Mouse (Mus musculus) heart, postnatal 0 days (tissue): ENCODE measurements around the gene Nxpe3. TPM values are rescaled to one million over a fixed set of nuclear protein-coding genes. Genes with fewer than 3 reads are reported as not detected.
A peak's percentile ranks its signal among the peaks of the same experiment; 100 is the strongest.

Source experiments
- ATAC-seq: fragments of 200-750 bp; cut with Nextera tagmentation; 2 replicates; pipeline ENCODE4 v1.8.0; 2017; ENCODE audit warnings: low read depth, moderate number of reproducible peaks, moderate library complexity; ENCODE audit not compliant: insufficient read depth
- DNase-seq: peaks from one replicate; pipeline ENCODE4 v3.0.0-alpha.2; 2016; ENCODE audit warnings: low spot score
- H3K27ac ChIP-seq: fragments of 300-500 bp; sonication (generic); 2 replicates; pipeline ENCODE4 v1.5.1; 2014; ENCODE audit warnings: low read depth, mild to moderate bottlenecking
- H3K27me3 ChIP-seq: fragments of 300-500 bp; sonication (generic); 2 replicates; pipeline ENCODE4 v1.6.1; 2014; ENCODE audit warnings: low read length, mixed read lengths; ENCODE audit not compliant: control insufficient read depth, insufficient read depth
- H3K36me3 ChIP-seq: fragments of 300-500 bp; sonication (generic); replicated peaks from 2 replicates; pipeline ENCODE4 v1.6.1; 2014; ENCODE audit warnings: low read length, mixed read lengths; ENCODE audit not compliant: control insufficient read depth, insufficient read depth
- H3K4me1 ChIP-seq: fragments of 300-500 bp; sonication (generic); 2 replicates; pipeline ENCODE4 v1.6.1; 2014; ENCODE audit warnings: antibody characterized with exemption; ENCODE audit not compliant: control insufficient read depth, insufficient read depth
- H3K4me2 ChIP-seq: fragments of 300-500 bp; sonication (generic); 2 replicates; pipeline ENCODE4 v1.6.1; 2014; ENCODE audit warnings: low read depth, mild to moderate bottlenecking, low read length, moderate library complexity
- H3K4me3 ChIP-seq: fragments of 300-500 bp; sonication (generic); 2 replicates; pipeline ENCODE4 v1.5.1; 2014; ENCODE audit warnings: low read depth, low read length
- H3K9ac ChIP-seq: fragments of 300-500 bp; sonication (generic); replicated peaks from 2 replicates; pipeline ENCODE4 v1.6.1; 2014; ENCODE audit warnings: low read depth, low read length, mixed read lengths
- H3K9me3 ChIP-seq: fragments of 300-500 bp; sonication (generic); replicated peaks from 2 replicates; pipeline ENCODE4 v1.6.1; 2016; ENCODE audit warnings: low read length; ENCODE audit not compliant: control insufficient read depth
- CTCF ChIP-seq: IDR thresholded peaks from 2 replicates; pipeline ENCODE4 v1.5.1; 2016; ENCODE audit warnings: antibody characterized with exemption, control low read depth, low read depth
- EP300 ChIP-seq: IDR thresholded peaks from 2 replicates; pipeline ENCODE4 v1.6.1; 2016; ENCODE audit warnings: antibody characterized with exemption, low read depth
- WGBS: fragments of 180-500 bp; shearing (Covaris S2); extraction: QIAGEN DNeasy Blood & Tissue Kit; methylation state at CpG from one replicate; pipeline ENCODE4 v1.1.7; 2014; 5-methylcytosine and 5-hydroxymethylcytosine counted together
- polyA plus RNA-seq: library from polyadenylated mRNA; unstranded; fragments of >200 nt; fragmentation: Nextera tagmentation; extraction: Ambion mirVana; gene quantifications from 2 replicates; pipeline ENCODE4 v1.2.1, GENCODE M21; 2015
- total RNA-seq: library from RNA; depleted of rRNA; stranded (reverse); fragments of >200 nt; gene quantifications from 2 replicates; pipeline ENCODE4 v1.2.3, GENCODE M21; 2014; ENCODE audit warnings: low replicate concordance

Nxpe3 gene
- total and polyA plus RNA-seq, 2 experiments from 2014 or later, result 0.20 TPM; not detected in 1

- Histone ChIP-seq H3K4me1 (peaks cover 5% of the 10 kb centered on the region), H3K4me2 (peak overlapping the region; percentile 90), H3K4me3 (peak overlapping the region; percentile 73), H3K36me3 (no peaks in the 10 kb centered on the region), H3K9me3 (no peaks in the 10 kb centered on the region), H3K9ac (peak overlapping the region; percentile 68; the same call in 1 of the 2 replicates), H3K27me3 (no peaks in the 10 kb centered on the region), H3K27ac (peak overlapping the region; percentile 60)
- TF ChIP-seq EP300 (no peak), CTCF (no peak)
- DNase-seq (no peak), ATAC-seq (no peak)
- WGBS, result 0% methylated on average over 4 of the region's 4 CpGs
Measured at GRCm38 (mm10) chr16:55894536-55894892, 571 bp downstream of the Nxpe3 start.

GRCm38 (mm10) chr16:55893410-55894107 lies 1.5 kb downstream of the Nxpe3 start:
- TF ChIP-seq EP300 (no peak), CTCF (no peak)

GRCm38 (mm10) chr16:55892484-55892883 lies 2.6 kb downstream of the Nxpe3 start:
- no peak for ATAC-seq

More at GRCm38 (mm10) chr16:55893410-55894107, 1.5 kb downstream of the Nxpe3 start:
- no peak overlapping the region for H3K4me2 ChIP-seq
- H3K27me3 ChIP-seq, result no peaks in the 10 kb centered on the region
- H3K9ac ChIP-seq, result no peak overlapping the region
- peaks cover 5% of the 10 kb centered on the region for H3K4me1 ChIP-seq
- H3K27ac ChIP-seq, result no peak overlapping the region
- no peaks in the 10 kb centered on the region for H3K9me3 ChIP-seq
- H3K36me3 ChIP-seq, result no peaks in the 10 kb centered on the region
- no peak for DNase-seq
- WGBS, result 53% methylated on average over 8 of the region's 8 CpGs
- ATAC-seq, result no peak
- H3K4me3 ChIP-seq, result no peak overlapping the region

GRCm38 (mm10) chr16:55891346-55891745 lies 3.7 kb downstream of the Nxpe3 start:
- no peaks in the 10 kb centered on the region for H3K36me3 ChIP-seq
- no peaks in the 10 kb centered on the region for H3K9me3 ChIP-seq
- H3K4me1 ChIP-seq, result peaks cover 5% of the 10 kb centered on the region
- no peak overlapping the region for H3K27ac ChIP-seq
- DNase-seq (no peak), ATAC-seq (no peak)
- no peak for TF ChIP-seq CTCF
- no peak for TF ChIP-seq EP300
- no peak overlapping the region for H3K4me2 ChIP-seq
- no peak overlapping the region for H3K4me3 ChIP-seq
- no peaks in the 10 kb centered on the region for H3K27me3 ChIP-seq
- H3K9ac ChIP-seq, result no peak overlapping the region
- 88% methylated on average over 7 of the region's 7 CpGs for WGBS

More at GRCm38 (mm10) chr16:55892484-55892883, 2.6 kb downstream of the Nxpe3 start:
- Histone ChIP-seq H3K9ac (no peak overlapping the region), H3K4me3 (no peak overlapping the region), H3K4me1 (peaks cover 5% of the 10 kb centered on the region), H3K27me3 (no peaks in the 10 kb centered on the region), H3K27ac (no peak overlapping the region), H3K9me3 (no peaks in the 10 kb centered on the region), H3K36me3 (no peaks in the 10 kb centered on the region), H3K4me2 (no peak overlapping the region)
- WGBS, result 59% methylated on average over 7 of the region's 7 CpGs
- no peak for TF ChIP-seq EP300
- TF ChIP-seq CTCF, result no peak
- no peak for DNase-seq

GRCm38 (mm10) chr16:55890346-55891136 lies 4.5 kb downstream of the Nxpe3 start:
- WGBS, result 76% methylated on average over 19 of the region's 19 CpGs
- no peak for TF ChIP-seq CTCF
- TF ChIP-seq EP300, result no peak
- ATAC-seq (no peak), DNase-seq (no peak)
- H3K4me2 ChIP-seq, result peak overlapping the region; percentile 3; the same call in 1 of the 2 replicates
- no peaks in the 10 kb centered on the region for H3K36me3 ChIP-seq
- H3K4me3 ChIP-seq, result no peak overlapping the region
- no peaks in the 10 kb centered on the region for H3K27me3 ChIP-seq
- no peaks in the 10 kb centered on the region for H3K9me3 ChIP-seq
- H3K4me1 ChIP-seq, result peaks cover 1% of the 10 kb centered on the region
- H3K9ac ChIP-seq, result no peak overlapping the region
- H3K27ac ChIP-seq, result no peak overlapping the region; the same call in 1 of the 2 replicates
